Mouse (Mus musculus) embryo, embryonic 10 days (tissue): ENCODE measurements around the gene Cnnm4.
A peak's percentile ranks its signal among the peaks of the same experiment; 100 is the strongest.

Experiments
- DNase-seq: peaks from one replicate; pipeline ENCODE4 v3.0.0-alpha.2; 2015; ENCODE audit warnings: low spot score

The Cnnm4 gene

DNA sequence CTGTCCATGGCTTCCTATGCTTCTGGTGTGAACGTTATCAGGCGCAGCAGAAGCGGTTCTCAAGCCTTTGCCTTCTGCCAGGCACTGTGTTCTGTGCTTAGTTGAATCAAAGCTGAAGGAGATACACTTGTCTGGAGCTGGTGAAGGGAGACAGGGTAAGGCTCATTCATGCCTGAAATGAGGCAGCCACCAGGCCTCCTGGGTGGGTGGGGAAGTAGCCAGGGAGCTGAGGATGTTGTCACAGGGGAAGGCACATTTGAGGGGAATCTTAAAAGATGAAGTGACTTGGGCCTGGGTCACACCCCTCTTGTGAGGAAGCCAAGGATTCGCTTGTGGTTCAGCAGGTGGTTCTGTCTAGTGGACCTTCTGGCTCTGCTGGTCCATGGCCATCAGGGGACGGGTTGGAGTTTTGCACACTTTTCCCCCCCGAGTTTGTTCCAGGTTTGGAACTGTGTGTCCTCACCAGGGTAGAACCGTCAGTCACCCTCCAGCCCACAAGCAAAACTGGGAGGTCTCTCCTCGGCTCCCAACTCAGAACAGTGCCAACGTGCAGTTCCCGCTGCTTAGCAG lies 1.9 kb downstream of the Cnnm4 start:
- DNase-seq, result no peak

DNA sequence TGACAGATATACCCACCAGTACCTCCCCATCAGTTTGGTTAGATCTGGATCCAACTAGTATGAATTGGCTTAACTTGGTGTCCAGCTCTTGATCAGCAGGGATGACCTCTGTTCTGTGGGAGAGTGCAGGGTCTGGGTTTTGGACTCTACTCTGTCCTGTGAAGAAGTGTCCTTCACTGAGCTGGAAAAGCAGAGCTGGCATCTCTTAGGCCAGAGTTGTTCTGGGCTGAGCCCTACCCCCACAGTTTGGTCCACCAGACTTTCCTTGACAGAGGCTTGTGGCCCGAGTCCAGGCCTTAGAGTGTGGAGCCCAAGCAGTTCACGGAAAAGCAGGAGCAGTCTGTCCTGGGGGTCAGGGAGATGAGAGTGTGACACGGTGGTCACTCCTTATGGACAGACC lies 3.2 kb downstream of the Cnnm4 start:
- no peak for DNase-seq

DNA sequence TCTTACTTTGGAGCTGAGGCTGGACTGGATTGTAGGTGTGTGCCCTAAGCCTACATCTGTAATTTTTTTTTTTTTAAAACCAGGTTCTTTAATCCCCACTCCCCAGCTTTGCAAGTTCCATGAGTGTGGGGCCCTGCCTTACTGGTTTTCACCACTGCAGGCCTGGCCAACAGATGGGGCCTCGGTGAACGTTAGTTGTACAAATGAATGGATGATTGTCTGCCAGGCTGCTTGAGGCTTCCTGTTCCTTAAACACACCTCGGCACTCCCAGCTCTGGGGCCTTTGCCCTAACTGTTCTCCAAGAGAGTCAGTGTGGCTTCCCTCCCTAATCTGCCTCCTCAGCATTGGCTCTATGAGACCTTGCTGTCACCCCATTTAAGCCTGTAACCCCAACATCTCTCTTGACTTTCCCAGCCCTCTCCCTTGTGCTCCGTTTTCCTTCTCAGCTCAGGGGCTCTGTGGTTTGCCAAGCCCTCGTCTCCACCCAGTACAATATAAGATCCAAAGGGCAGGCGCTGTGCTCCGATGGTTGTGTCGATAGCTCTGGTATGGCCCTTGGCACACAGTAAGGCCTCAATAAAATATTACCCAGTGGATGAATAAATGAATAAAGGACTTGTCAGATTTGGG lies 4.2 kb downstream of the Cnnm4 start:
- peak; percentile 50 for DNase-seq

DNA sequence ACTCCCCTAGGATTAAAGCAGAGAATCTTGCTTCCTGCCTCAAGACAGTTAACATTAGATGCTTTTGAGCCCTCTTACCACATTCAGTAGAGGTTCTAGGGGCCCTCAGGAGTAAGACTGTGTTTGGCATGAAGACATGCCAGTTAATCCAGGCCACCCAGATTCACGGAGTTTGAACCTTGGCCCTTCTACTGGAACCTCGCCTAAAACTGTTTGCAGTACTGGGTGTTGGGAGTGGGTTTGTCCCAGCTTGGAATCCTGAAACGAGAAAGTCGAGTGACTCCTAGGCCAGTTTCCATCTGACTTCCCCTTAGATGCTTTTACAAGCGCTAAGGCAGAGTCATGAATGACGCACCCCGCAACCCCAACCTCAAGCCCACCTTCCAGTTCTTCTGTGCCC lies 5.0 kb downstream of the Cnnm4 start:
- DNase-seq, result no peak

DNA sequence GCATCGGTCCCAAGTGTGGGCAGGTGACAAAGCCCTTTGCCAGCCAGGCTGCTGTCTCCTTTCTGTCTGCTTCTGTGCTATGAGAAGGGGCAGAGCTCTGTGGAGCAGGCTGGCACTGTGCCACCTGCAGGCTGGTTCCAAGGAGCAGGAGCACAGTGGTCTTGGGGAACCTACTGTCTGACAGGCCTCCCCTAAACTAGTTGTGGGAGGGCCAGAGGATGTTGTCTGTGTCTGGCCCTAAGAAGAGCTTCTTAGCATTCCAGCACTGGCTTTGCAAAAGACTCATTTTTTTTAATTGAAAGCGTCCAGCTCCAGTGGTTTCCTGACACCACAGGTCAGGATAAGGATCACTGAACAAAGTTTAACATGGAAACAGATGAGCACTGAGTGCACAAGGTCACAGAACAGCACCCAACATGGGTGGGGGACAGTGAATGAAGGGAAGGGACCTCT lies 6.9 kb downstream of the Cnnm4 start:
- DNase-seq, result no peak

DNA sequence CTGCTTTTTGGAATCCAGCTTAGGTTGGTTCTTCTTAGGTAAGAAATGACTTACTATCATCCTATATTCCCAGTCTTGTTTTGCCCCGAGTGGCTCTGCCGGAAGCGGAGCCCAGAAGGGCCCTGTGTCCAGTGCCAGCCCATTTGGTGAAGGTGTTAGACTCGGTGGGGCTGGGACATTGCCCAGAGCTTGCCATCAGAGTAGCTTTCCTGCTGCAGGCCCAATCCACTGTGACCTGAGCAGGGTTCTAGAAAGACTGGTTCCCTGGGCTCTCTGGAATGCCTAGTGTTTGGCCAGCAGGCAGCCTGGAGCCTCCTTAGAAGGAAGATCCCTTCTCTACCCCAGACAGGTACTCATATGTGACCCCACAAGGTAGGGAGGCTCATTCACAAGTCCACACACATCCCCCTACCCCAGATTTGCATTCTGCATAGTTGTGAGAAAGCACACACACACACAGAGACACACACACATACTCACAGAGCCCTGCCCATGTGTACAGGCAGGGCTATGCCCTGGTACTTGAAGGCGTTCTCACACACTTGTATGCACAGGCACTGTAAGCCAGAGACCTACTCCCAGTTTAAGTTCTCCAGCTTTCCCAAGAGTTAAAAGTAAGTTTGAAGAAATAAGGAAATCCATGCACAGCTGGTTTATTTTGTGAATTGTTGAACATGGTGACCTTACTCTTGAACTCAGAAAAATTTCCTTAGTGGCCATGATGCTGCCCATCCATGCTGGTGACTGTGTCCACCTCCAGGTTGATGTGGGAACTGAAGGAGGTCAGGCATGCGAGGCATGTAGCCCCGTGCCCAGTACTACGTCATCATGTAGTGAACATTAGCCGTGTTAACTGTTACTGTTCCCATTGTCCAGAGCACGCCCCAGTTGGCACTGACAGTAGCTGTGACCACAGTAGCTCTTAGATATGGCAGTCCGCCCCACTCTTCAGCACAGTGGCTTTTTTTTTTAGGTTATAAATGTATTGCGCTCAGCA lies 8.8 kb downstream of the Cnnm4 start:
- no peak for DNase-seq

DNA sequence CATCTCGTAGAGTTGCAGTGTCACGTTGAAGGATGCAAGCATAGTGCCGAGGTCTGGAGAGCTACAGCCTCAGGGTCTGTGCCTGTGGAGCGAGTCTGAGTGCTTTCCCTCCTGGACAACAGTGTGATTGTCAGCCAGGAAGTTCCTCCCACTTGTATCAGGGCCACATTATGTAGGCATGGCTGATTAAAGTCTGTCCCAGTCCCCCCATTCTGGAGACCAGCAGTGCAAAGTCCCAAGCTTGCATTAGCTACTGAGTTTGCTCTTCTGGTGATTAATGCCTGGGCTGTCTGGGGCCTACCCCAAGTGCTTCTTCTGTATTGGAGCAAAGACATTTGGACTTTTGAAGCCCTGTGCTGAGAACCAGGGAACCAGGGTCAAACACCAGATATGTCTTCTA lies 12.4 kb downstream of the Cnnm4 start:
- DNase-seq, result no peak

DNA sequence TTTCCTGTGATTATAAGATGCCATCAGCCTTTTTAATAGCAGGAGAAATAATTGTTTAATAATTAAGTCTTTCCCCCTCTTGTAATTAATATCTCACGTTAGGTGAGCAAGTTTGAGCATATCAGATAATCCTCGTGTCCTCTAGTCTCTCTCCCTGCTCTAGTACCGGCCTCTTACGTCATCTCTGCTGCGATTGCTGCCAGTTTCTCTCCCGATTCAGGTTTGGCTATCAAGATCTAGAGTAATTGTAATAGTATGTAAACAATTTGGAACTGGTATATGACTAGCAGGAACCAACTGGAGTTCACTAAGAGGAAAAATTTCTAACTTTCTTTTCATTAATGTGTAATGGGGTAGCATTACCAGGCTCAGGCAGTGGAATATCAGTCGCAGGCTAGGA lies 13.7 kb downstream of the Cnnm4 start:
- no peak for DNase-seq

DNA sequence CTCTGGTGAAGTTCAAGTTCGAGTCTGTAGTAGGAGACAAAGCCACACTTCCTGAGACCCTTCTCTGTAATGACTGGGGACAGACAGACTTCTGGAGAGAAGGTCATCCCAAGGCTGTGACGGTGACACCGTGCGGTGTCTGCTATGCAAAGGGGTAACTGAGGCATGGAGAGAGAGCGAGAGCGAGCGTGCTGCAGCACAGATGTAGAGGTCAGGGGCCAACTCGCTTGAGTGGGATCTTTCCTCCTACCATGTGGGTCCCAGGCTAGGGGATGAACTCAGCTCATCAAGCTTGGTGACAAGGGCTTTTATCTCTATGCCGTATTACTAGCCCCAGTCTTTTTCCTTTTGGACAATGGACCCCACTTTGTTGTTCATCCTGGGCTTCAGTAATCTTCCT lies 15.7 kb downstream of the Cnnm4 start:
- peak; percentile 38 for DNase-seq

DNA sequence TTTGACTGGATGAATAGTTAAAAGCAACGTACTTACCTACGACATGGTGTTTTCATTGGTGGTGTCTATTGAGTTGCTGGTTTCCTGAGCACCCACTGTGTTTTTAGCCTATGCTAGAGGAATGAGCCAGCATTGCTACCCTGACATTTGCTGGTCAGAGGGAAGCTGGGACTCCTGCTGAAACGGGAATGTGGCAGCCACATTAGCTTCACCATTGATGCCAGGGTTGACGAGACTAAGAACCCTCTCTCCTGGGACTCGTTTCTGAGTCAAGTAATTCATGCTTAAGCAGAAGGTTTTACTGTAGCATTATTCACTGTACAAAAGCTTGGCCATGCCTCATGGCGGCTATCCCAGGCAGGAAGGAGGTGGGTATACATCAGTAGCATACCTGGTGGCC lies 18.2 kb downstream of the Cnnm4 start:
- no peak for DNase-seq

DNA sequence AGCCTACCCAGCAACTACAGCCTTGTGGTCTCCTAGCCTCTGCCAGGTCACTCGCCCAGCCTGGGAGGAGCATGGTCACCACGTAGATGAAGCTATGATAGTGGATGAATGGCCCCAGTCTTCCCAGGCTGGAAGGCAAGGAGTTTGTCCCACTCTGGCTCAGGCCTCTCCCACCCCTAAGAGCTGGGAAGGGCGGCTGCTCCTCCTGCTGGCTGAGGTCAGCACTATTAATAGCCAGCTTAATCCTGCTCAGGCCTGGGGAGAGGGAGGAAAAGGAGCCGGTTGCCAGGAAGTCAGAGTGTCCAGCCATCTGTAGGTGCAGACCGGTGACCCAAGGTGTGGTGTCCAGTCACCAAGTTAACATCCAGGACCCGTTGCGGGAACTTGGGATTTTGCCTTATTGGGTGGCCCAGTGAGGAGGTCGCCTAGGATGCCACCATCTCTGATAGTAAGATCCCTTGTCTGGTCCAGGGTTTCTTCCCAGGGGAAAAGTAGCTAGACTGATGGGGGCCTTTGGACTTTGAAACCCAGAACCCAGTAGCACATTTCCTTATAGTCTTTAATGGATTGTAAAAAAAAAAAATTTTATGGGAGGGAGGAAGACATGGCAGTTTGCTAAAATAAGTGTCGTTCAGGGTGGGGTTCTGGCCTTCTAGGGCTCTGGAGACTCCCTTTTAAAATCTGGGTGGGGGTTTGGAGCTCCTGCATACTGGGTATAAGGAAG lies 21.2 kb downstream of the Cnnm4 start:
- peak; percentile 71 for DNase-seq

DNA sequence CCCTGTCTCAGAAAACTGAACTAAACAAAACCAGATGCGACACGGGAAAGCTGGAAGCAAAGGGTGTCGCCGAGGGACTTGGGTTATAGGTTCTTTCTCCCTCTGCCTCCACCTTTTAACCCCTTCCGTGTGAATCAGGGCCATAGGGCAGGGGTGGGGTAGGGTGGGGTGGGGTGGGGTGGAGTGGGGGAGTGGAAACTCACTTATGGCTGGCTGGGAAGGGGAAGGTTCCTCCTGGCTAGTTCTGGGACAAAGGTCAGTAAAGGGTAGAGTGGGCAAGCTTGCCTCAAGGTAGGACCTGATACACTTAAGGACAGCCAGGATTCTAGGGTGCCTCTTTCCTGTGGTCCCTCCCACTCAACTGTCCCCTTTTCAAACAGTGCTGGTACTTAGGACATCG lies 21.9 kb downstream of the Cnnm4 start:
- DNase-seq, result no peak

DNA sequence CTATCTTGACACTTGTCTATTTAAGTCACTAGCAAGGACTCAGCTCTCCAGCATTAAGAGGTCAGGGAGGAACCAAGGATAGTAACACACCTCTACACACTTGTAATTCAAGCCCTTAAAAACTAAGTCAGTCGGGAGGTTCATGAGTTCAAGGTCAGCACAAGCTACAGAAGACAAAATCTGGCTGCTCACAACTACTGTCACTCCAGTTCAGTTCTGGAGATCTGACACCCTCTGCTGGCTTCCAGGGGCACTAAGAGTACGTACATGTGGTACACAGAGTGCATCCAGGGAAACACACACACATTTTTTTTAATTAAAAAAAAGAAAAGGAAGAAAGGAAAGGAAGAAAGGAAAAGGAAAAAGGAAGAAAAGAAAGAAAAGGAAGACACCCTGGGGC lies 25.3 kb downstream of the Cnnm4 start:
- DNase-seq, result no peak

DNA sequence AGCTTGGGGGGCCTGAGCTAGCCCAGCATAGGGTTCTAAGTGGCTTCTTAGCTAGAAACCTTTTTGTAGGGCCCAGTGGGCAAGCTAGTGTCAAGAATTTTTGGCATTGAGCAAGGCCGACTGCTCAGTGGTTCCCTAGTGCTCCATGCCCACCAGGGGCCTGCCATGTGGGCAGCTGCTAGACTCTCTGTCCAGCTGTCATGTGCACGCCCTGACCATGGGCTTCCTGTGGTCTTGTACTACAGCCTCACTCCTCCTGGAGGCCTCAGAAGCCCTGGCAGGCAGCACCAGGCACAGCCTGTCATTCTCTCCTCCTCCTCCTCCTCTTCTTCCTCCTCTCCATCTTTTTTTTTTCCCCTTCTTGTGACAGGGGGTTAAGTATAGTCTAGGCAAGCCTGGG lies 25.9 kb downstream of the Cnnm4 start:
- DNase-seq, result no peak

DNA sequence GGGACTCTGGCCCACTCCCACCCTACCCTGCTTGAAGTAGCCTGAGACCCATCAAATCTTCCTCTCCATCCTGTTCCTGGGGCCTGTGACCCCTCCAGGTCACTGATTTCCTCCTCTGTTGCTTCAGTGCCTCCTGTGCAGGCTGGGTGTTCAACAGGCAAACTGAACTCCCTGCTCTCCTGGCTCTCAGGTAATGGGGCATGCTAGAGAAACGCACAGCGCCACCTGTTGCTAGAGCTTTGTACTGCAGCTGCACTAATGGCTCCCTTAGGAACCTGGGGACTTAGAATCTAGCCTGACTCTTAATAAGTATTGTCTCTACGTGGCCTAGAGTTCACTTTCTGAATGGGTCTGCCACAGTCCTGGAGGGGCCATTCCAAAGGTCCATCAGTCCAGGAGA lies 29.8 kb downstream of the Cnnm4 start:
- DNase-seq, result peak; percentile 89

DNA sequence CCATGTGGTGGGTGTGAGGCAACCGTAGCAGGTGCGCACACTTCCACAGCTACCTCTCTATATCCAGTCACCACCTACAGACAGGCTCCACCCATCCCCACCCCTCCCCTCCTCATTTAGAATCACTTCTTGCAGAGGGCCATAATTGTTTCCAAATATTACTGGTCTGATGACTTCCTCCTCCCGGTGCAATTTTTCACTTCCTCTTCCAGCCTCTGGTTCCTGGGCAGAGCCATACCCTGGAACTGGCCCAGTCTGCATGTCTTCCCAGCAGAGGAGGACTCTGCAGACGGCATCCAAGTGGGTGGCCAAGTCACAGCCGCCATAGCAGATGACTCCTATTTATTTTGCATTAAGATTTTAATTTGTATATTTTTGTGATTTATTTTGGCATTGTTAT lies 36.8 kb downstream of the Cnnm4 start:
- DNase-seq, result no peak

DNA sequence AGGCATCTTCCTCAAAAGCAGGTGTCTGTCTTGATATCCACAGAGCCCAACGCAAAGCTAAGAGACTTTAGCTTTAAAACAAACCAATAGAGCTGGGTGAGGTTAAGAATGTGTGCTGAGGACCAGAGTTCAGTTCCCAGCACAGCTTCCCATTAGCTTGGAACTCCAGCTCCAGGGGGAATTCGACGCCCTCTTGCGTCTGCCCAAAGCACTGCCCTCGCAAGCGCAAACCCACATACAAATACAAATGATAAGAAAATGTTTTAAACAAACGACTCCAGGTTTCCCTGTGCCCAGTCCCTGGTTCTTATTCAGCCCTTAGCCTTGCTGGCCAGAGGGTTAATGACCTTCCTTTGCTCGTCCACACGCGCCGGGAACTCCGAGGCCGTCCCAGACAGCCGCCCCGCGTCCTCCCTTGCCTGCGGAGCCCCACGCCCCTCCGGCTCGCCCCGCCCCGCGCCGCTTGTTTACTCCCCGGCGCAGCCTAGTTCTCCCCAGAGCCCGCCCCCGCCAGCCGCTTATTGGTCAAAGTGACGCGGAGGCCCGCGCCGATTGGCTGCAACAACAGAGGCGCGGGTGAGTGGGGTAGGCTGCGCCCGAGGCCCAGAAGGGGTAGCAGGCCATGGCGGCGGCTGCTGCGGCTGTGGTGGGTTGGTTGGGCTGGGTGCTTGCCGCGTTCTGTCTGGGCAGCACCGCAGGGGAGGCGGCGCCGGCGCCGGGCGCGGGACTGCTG lies 40.0 kb downstream of the Cnnm4 start, which contains the start of gene Cnnm3:
Gene Cnnm3 (plus strand): TSS at position 579 of the 733 bp plus-strand sequence.
- DNase-seq, result peak; percentile 96

DNA sequence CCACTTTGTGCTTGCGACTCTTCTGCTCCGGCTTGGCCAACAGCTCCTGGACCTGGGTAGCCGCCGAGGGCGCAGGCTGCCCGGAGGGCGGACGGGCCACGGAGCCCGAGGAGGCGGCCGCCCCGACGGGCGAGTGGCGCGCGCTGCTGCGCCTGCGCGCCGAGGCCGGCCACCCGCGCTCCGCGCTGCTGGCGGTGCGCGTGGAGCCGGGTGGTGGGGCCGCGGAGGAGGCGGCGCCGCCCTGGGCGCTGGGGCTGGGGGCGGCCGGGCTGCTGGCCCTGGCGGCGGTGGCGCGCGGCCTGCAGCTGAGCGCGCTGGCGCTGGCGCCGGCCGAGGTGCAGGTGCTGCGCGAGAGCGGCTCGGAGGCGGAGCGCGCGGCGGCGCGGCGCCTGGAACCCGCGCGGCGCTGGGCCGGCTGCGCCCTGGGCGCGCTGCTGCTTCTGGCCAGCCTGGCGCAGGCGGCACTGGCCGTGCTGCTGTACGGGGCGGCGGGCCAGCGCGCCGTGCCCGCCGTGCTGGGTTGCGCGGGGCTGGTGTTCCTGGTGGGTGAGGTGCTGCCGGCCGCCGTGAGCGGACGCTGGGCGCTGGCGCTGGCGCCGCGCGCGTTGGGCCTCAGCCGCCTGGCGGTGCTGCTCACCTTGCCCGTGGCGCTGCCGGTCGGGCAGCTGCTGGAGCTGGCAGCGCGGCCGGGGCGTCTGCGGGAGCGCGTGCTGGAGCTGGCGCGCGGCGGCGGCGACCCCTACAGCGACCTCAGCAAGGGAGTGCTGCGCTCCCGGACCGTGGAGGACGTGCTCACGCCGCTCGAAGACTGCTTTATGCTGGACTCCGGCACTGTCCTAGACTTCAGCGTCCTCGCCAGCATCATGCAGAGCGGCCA lies 40.9 kb downstream of the Cnnm4 start:
- peak; percentile 57 for DNase-seq

DNA sequence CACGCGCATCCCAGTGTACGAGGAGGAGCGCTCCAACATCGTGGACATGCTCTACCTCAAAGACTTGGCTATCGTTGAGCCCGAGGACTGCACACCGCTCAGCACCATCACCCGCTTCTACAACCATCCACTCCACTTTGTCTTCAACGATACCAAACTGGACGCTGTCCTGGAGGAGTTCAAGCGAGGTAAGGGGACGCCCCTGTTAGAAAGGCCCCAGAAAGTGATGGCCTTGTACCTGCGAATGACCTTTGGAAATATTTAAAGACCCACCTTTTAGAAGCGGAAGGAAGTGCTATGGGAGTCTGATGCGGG lies 41.5 kb downstream of the Cnnm4 start:
- no peak for DNase-seq

DNA sequence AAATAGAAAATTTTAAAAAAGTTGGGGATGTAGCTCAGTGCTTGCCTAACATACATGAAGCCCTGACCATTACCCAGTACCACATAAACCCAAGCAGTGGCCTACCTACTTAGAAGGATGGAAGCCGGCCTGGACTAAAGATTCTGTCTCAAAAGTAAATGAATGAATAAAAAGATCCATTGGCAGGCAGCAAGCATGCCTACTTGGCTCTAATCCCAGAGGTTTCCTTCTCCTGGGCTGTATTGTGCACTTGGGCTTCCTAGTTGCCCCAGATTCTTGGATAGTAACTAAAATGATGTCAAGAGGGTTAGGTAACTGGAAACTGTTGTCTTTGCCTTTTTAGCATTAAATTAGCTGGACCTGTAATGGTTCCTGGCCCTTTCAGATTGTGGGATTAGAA lies 41.9 kb downstream of the Cnnm4 start:
- no peak for DNase-seq

DNA sequence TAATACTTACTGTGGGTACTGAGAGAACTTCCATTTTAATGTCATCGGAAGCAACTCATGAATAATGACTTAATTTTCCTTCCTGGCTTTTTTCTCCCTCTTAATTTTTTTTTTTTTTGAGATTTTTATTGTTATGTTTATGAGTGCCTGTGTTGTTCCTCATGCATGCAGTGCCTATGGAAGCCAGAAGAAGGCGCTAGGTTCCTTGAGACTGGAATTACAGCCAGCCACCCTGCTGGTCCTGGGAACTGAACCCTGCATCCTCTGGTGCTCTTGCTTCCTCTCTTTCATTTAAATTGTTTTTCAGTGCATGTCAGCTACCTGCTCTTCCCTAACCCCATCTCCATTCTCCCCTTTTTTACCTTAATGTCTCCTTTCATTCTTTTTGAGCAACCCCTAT lies 42.3 kb downstream of the Cnnm4 start:
- peak; percentile 72 for DNase-seq
